Mouse (Mus musculus): ENCODE data around the gene Gm6509. TPM values are rescaled to one million over a fixed set of nuclear protein-coding genes. Genes with fewer than 3 reads are reported as not detected.
"Not testable (repeated sequence)": the region's sequence is repeated elsewhere in the genome, so short reads cannot be mapped to it uniquely, and the experiment has no call there.

Gm6509 gene
- not detected in 2 replicates for total RNA-seq (2015)
- total RNA-seq (2017): not detected in 2 replicates

- not testable (repeated sequence) for ATAC-seq (replicated peaks; ENCODE audit: poor library complexity)
Observed at GRCm38 (mm10) chr5:94623679-94624078, at the start of gene Gm6509. Gene Gm6509, plus strand, starts transcription at chr5:94623979.

GRCm38 (mm10) chr5:94616242-94616641 is 7.5 kb upstream of the Gm6509 start, which contains the start of gene Gm3147:
Gene Gm3147, minus strand, starts transcription at chr5:94616342.
- ATAC-seq (replicated peaks; ENCODE audit: poor library complexity): not testable (repeated sequence)

- not testable (repeated sequence) for ATAC-seq (replicated peaks; ENCODE audit: poor library complexity)
Observed at GRCm38 (mm10) chr5:94648082-94648481, 24.3 kb downstream of the Gm6509 start, which contains the start of gene Gm6205. Gene Gm6205, plus strand, starts transcription at chr5:94648382.

Other genes starting within 250 kb of the Gm6509 start
- not detected in 2 replicates for gene Gm7682, start 178.2 kb upstream of the Gm6509 start, total RNA-seq (2015)
- gene Gm7682, start 178.2 kb upstream of the Gm6509 start, total RNA-seq (2017): not detected in 2 replicates
- gene Gm3139, start 97.7 kb upstream of the Gm6509 start, total RNA-seq (2015): not detected in 2 replicates
- not detected in 2 replicates for gene Gm3139, start 97.7 kb upstream of the Gm6509 start, total RNA-seq (2017)
- not detected in 2 replicates for gene Gm3147, start 7.6 kb upstream of the Gm6509 start, total RNA-seq (2015)
- gene Gm3147, start 7.6 kb upstream of the Gm6509 start, total RNA-seq (2017): not detected in 2 replicates
- not detected in 2 replicates for gene Gm6205, start 24.4 kb downstream of the Gm6509 start, total RNA-seq (2015)
- not detected in 2 replicates for gene Gm6205, start 24.4 kb downstream of the Gm6509 start, total RNA-seq (2017)
- gene Gm3183, start 241.5 kb downstream of the Gm6509 start, total RNA-seq (2015): not detected in 2 replicates
- not detected in 2 replicates for gene Gm3183, start 241.5 kb downstream of the Gm6509 start, total RNA-seq (2017)

Data from megakaryocyte progenitor cell, adult 5-6 weeks (primary cell).